8 mouse cellular contexts compared by ENCODE assay signal in genomic region chr16:31506665-31507456, GRCm38 (mm10).
DNase-seq lines count a peak whose midpoint lies in the region; ATAC-seq lines count a peak whose summit lies in the region.

No protein-coding gene starts in this region.

- intact Hi-C loops in heart, postnatal 10 days (cut with DNase I): no loop called here
- intact Hi-C loops in left cerebral cortex, postnatal 4 days (cut with DNase I): no loop called here

- peak; percentile 77 for ATAC-seq in granulocyte monocyte progenitor cell, adult 5-6 weeks (replicated peaks; ENCODE audit: poor library complexity, severe bottlenecking)

- DNase-seq in heart, adult 11 months: peak; percentile 95
- no peak for DNase-seq in heart, postnatal 10 days
- DNase-seq in MN1 (ENCODE audit: low spot score): peak; percentile 52
- DNase-seq in liver: peak; percentile 36
- DNase-seq in urinary bladder, postnatal 25 days (ENCODE audit: low spot score): peak; percentile 41
- DNase-seq in right cerebral cortex, postnatal 25 days: no peak
- no peak for DNase-seq in left cerebral cortex, postnatal 4 days

Comparison
In these comparisons a context has a peak if more than half of its experiments do, and no peak if none do; other contexts are left out.
1. DNase-seq: peak in heart, adult 11 months (single experiment), MN1 (single experiment), liver (single experiment) and urinary bladder, postnatal 25 days (single experiment); none in heart, postnatal 10 days (0 of 2), right cerebral cortex, postnatal 25 days (single experiment) and left cerebral cortex, postnatal 4 days (single experiment).